Mouse (Mus musculus) testis, adult 2 months (tissue): ENCODE results near the gene Jakmip3.

Source experiments
- CTCF ChIP-seq: fragments of 200-500 bp; IDR thresholded peaks from 2 replicates; pipeline ENCODE4 v1.5.1; 2012; ENCODE audit warnings: low read depth, mild to moderate bottlenecking, inconsistent platforms, low read length, moderate library complexity; ENCODE audit not compliant: control insufficient read depth, insufficient read depth, insufficient replicate concordance
- POLR2A ChIP-seq: fragments of 200-500 bp; IDR thresholded peaks from 2 replicates; pipeline ENCODE4 v1.6.1; 2012; ENCODE audit warnings: low read depth, mild to moderate bottlenecking, inconsistent platforms, low read length, moderate library complexity; ENCODE audit not compliant: control insufficient read depth

DNA sequence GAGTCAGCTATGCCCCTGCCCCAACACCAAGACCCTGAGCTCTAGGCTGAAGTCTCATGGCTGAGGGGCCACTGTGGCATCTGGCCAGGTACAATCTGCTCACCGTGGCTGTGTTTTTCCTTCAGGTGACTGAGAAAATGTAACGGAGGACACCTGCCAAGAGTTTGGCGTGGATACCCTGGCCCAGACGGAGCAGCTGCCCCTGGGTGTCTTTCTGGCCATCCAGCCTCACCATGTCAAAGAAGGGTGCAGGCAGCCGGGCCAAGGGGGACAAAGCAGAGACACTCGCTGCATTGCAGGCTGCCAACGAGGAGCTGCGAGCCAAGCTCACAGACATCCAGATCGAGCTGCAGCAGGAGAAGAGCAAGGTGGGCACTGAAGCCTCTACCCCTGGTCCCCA is 48.6 kb downstream of the Jakmip3 start:
- TF ChIP-seq POLR2A (no peak), CTCF (no peak)
